Mouse (Mus musculus) heart, postnatal 14 days (tissue): ENCODE data around the gene Vash1. TPM values are rescaled to one million over a fixed set of nuclear protein-coding genes. Genes with fewer than 3 reads are reported as not detected.

ENCODE experiments used
- DNase-seq, 2 experiments: peaks; one replicate each; pipeline ENCODE4 v3.0.0; 2021 to 2022
- intact Hi-C: fragments of 180-260 bp; cut with DNase I; formaldehyde crosslinking; loops from one replicate; pipeline ENCODE4 v1.15.1; 2025
- total RNA-seq, 2 experiments: library from RNA; stranded (reverse); gene quantifications; 2 replicates each; pipeline ENCODE4 v1.2.3; 2021

Vash1 gene
- total RNA-seq, 2 experiments from 2014 or later = 23.4 to 32.5 TPM

- intact Hi-C loops = no loop called here
- no peak for DNase-seq
Measured at GRCm38 (mm10) chr12:86681626-86682025, 3.1 kb downstream of the Vash1 start.

- intact Hi-C loops = no loop called here
- DNase-seq = no peak
Measured at GRCm38 (mm10) chr12:86682178-86682577, 3.7 kb downstream of the Vash1 start.

DNA sequence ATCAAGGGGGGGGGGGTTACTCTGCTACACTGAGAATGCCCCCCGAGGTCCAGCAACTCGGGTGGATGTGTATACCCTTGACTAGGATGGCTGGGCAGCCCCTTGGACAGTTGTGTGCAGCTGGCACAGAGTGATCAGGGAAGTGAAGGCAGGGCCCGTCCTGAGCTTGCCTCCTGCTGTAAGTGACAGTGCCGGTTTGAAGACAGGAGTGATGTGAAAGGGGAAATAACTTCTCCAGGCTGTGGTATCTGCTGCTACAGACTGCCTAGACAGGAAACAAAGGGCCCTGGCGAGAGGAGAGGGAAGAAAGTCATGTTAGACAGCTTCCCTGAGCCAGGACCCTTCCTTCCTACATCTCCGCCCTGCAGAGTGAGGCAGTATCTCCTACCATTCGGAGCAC, 5.2 kb downstream of the Vash1 start:
- intact Hi-C loops = no loop called here
- no peak for DNase-seq

- DNase-seq = no peak
- intact Hi-C loops = no loop called here
Measured at GRCm38 (mm10) chr12:86685275-86685674, 6.8 kb downstream of the Vash1 start.

- intact Hi-C loops = no loop called here
- DNase-seq = no peak
Measured at GRCm38 (mm10) chr12:86686551-86687330, 8.2 kb downstream of the Vash1 start.

- DNase-seq = no peak
- intact Hi-C loops = no loop called here
Measured at GRCm38 (mm10) chr12:86687445-86687955, 9.0 kb downstream of the Vash1 start.

DNA sequence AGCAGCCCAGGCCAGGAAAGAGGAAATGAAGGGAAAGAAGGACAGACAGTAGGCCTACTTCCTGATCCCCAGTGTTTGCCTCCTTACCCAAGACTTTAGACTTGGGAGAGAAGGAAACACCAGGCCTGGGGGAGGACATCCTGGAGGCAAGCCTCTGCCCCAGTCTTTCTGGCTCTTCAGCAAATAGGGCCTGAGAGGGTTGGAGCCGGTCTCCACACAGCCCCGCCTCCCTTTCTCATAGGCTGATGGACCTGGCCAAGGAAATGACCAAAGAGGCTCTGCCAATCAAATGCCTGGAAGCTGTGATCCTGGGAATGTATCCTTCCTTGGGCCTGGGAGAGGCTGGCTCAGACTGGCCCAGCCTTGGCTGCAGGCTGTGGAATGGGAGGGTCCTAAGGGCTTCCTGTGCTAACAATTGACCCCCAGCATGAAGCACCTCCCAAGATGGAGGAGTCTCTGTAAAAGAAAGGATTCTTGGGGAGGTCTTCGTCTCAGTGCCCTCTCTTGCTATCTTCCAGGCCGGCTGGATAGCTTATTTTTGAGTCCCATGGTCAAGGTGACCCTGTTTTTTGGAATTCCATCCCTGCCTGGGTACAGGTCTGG, 9.6 kb downstream of the Vash1 start:
- intact Hi-C loops = no loop called here
- DNase-seq = peak in 1 of 2 experiments; percentile 47

- DNase-seq = no peak
- intact Hi-C loops = no loop called here
Measured at GRCm38 (mm10) chr12:86688917-86689316, 10.4 kb downstream of the Vash1 start.

- peak; percentile 35 to 50 for DNase-seq
- intact Hi-C loops = no loop called here
Measured at GRCm38 (mm10) chr12:86690700-86691485, 12.4 kb downstream of the Vash1 start.

DNA sequence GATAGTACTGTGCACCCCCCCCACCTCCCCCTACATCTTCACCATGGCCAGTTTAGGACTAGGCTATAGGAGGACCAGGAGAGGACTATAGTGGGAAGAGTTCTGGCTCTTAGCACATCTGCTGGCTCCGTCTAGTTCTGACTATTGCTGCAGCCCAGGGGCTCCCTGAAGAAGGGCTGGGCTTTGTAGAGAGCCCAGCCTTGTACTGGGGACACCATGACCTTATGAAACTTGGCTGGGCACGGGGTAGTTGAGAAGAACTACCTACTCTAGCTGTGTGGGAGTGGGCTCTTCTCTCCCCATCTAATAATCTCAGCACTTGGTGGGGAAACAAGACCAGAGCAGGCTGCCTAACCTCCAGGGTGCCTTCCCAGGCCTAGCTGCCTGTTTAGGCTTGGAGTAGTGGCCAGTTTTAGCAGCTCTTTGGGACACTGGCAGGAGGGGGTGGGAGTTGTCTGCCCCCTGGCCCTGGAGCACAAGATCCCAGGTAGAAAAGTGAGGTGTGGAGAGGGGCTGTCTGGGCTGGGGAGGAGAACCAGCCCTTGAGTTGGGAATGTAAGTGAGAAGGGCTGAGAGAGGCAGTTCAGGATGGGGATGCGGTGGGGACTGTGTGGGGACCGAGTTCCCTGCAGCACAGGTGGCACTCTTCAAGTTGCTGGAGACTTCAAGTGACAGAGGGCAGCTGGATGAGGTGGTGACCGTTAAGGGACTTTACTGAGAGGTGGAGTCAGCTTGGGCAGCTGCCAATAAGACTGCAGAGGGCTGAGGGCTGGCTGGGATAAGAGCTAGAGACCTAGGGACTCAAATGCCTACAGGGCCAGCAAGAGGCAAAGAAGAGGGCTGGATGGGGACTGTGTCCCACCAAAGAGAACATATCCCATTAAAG, 14.2 kb downstream of the Vash1 start:
- intact Hi-C loops = no loop called here
- peak; percentile 62 to 72 for DNase-seq

- DNase-seq = no peak
- intact Hi-C loops = no loop called here
Measured at GRCm38 (mm10) chr12:86693389-86693788, 14.9 kb downstream of the Vash1 start.

DNA sequence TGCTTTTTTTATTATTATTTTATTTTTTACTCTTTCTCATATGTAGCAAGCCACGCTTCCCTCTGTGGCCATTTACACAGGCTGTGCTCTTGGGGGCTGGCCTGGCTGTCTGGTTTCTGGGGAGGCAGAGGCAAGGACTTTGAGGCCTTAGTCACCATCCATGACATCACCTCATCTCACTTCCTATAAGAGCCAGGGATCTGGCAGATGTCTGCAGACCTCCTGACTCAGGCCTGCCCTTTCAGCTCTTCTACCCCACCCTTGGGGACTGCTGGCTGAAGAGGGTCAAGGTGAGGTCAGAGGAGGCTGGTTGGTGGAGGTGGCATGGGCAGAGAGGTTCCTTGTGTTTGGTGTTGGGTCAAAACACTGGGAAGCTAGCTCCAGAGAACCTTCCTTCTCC, 15.9 kb downstream of the Vash1 start:
- intact Hi-C loops = no loop called here
- no peak for DNase-seq

- intact Hi-C loops = no loop called here
- DNase-seq = no peak
Measured at GRCm38 (mm10) chr12:86697996-86698395, 19.5 kb downstream of the Vash1 start.

DNA sequence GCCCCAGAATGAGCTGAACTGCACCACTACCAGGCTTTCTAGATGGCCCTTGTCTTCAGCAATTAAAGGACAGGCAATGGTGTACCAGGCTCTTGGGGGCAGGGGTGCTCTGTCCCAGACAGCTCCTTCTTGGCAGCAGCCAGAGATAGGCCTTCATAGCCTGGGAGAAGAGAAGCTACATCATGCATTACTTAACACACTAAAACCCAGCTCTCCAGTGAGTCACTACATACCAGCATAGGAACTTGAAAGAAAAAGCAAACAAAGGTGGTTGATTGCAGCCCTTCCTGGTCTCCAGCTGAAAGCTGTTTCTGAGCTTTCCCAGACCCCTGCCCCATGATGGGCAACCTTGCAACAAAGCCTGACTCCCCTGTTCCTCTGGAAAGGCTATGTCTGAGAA, 20.0 kb downstream of the Vash1 start:
- DNase-seq = no peak
- intact Hi-C loops = no loop called here

GRCm38 (mm10) chr12:86699965-86700926, 21.7 kb downstream of the Vash1 start:
- no peak for DNase-seq
- intact Hi-C loops = no loop called here

DNA sequence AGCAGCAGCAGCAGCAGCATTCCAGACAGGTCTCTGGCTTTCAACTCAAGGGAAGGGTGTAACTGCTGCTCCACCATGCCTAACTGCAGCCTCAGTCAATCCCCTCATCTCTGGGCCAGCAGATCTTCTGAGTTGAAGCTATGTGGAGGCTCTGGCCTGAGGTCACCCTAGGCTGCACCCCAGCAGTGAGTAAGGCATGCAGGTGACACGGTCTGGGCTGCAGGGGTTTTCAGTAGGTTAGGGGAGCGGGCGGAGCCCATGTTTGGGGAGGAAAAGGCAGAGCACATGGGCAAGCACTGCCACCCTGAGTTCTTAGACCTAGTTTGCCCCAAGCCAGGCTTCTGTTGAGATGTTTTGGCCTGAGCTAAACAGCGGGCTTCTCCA, 22.4 kb downstream of the Vash1 start:
- DNase-seq = no peak
- intact Hi-C loops = no loop called here

- intact Hi-C loops = no loop called here
- DNase-seq = no peak
Measured at GRCm38 (mm10) chr12:86701491-86701890, 23.0 kb downstream of the Vash1 start.

DNA sequence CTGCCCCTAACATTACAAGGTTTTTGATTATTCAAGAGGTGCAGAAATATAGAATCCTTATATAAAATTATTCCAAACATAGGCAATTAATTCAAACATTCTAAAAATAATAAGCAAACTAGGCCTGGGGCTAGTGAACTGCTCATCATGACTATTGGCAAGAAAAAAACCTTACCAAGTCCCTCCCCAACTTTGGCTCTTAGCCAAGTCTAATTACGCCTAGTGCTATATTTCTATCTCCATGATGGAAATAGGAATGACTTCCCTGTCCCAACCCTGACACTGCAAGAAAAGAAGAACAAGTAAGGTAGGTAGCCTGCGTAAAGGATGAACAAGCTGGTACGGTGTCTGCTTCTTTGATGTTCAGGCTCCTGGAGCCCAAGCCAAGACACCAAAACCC, 24.2 kb downstream of the Vash1 start:
- intact Hi-C loops = no loop called here

DNA sequence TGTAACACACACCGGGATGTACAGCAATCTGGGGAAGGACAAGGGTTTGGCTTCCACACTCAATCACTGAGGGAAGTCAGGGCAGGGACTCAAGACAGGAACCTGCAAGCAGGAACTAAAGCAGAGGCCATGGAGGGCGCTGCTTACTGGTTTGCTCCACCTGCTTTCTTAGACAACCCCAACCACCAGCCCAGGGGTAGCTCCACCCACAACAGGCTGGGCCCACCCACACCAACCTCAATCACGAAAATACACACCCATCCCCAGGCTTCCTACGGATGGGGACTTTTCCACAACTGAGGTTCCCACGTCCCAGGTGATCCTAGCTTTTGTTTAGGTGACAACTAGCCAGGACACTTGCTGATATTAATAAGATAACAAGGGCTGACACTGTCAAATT, 27.3 kb downstream of the Vash1 start:
- intact Hi-C loops = no loop called here

More for the DNA sequence above, 24.2 kb downstream of the Vash1 start:
- no peak for DNase-seq

More for the DNA sequence above, 27.3 kb downstream of the Vash1 start:
- no peak for DNase-seq
